In genomic region chr4:153018138-153018921, GRCm38 (mm10) we compare ENCODE assay signal across 10 mouse cellular contexts.
DNase-seq lines count a peak whose midpoint lies in the region; ATAC-seq lines count a peak whose summit lies in the region.
"Had no signal": no experiment of that assay in that cellular context is flagged by ENCODE, and none has a peak within 500 bp of the region (broad histone marks: within the 10 kb centered on the region; RNA-seq: fewer than 3 reads in every experiment).

No protein-coding gene starts in this region.

- no peak for ATAC-seq in erythroid progenitor cell, adult 5-6 weeks (replicated peaks; ENCODE audit: low FRiP score, poor library complexity, severe bottlenecking)

- peak; percentile 5 for DNase-seq in kidney, adult 18-20 months
- DNase-seq in kidney, adult 8-10 months, result no peak
- DNase-seq in frontal cortex, postnatal 14 days (ENCODE audit: low spot score in 2 of 2), result peak; percentile 34 to 38
- DNase-seq in left cerebral cortex, adult 8-10 months (ENCODE audit: low spot score in 2 of 2), result peak; percentile 13 to 66
- DNase-seq in right cerebral cortex, adult 2 months (ENCODE audit: low spot score in 2 of 2), result peak; percentile 68 to 72
- DNase-seq in cerebellum, adult 8-10 months, result no peak
- DNase-seq in adrenal gland, adult 8-10 months, result no peak
- DNase-seq: gastrocnemius, adult 2 months; liver, embryonic 13.5 days had no signal

Comparison
In these comparisons a context has a peak if more than half of its experiments do, and no peak if none do; other contexts are left out.
1. DNase-seq: peak in kidney, adult 18-20 months (single experiment), frontal cortex, postnatal 14 days (2 of 2), left cerebral cortex, adult 8-10 months (2 of 2) and right cerebral cortex, adult 2 months (2 of 2); none in kidney, adult 8-10 months (0 of 2), cerebellum, adult 8-10 months (single experiment) and adrenal gland, adult 8-10 months (single experiment).